Mouse (Mus musculus): Measurements from ENCODE around the gene Plxnd1. TPM values are rescaled to one million over a fixed set of nuclear protein-coding genes. Genes with fewer than 3 reads are reported as not detected.

Plxnd1 gene
- polyA plus RNA-seq, 1 experiment from 2014 or later = 6.5 TPM

DNA sequence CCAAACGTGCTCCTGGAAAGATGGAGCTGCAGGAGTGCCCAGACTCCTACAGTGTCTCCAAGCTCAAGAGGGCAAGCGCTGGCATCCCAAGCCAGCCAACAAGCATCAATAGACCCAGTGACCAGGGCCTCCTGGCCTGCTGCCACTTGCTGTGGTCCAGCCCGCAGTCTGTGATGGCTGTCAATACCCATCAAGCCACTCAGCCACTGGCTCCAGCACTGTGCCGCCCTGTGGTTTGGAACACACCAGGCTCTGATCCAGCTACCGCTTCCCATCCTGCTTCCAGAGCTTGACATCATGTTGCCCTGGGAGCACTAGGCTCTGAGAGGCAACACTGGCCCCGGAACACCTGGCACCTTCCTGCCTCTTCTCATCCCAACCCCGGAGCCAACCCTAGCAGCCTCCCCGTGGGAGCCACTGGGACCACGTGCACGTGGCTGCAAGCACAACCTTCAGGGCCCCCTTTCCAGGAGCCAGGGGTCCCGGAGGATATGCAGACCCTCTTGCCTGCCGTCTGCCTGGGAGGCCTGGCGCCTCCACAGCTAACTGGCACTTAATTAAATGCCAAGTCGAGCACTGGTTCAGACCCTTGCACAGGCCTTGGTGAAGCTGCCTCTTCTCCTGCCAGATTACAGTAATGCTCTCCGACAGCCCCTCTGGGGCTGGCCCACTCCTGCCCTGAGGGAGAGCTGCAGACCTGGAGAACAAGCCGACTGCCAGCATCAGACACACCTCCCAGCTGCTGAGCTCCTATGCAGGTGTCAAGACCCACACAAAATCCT lies 20.7 kb downstream of the Plxnd1 start:
- Histone ChIP-seq H3K4me3 (replicated peaks) (no peak overlapping the region), H3K27ac (peak overlapping the region; percentile 14; the same call in 1 of the 2 replicates), H3K9me3 (no peaks in the 10 kb centered on the region), H3K4me1 (replicated peaks) (peaks cover 26% of the 10 kb centered on the region), H3K27me3 (no peaks in the 10 kb centered on the region), H3K36me3 (no peaks in the 10 kb centered on the region), H3K9ac (replicated peaks) (no peak overlapping the region), H3K4me2 (replicated peaks) (no peak overlapping the region)
- 70% methylated on average over 16 of the region's 16 CpGs for WGBS
- no peak for ATAC-seq

DNA sequence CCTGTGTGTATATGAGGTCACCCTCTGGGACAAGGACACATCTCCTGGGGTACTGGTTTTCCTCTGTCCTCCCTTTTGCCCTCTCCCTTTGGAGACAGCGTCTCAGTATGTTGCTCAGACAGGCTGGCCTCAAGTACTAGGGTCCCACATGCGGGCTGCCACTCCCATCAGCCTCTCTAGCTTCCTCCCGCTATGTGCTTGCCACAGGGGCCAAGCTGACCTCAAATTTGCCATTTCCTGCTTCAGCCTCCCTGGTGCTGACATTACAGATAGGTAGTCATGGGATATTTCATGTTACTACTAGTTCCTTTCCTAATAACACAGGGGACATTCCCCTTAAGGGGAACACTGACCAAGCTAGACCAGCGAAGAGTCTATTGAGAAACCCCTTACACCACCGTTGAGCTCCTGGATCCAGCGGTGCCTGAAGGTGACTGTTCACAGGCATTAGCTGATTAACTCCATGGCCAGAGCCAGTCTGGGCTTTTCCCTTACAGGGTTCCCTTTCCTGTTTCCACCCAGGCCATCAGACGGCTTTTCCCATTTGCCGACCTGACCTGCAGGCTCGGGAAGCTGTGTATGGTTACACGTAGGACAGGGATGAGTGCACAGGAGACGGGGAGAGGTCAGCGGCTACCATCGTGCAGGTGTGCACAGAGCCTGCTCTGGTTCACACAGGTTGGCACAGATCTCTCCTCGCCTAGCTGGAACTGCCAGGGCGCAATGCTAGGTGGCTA lies 21.5 kb downstream of the Plxnd1 start:
- WGBS = 86% methylated on average over 15 of the region's 15 CpGs
- no peak overlapping the region for H3K27ac ChIP-seq
- no peak overlapping the region for H3K4me3 ChIP-seq (replicated peaks)
- H3K4me1 ChIP-seq (replicated peaks) = peaks cover 34% of the 10 kb centered on the region
- no peak overlapping the region for H3K4me2 ChIP-seq (replicated peaks)
- no peak overlapping the region for H3K9ac ChIP-seq (replicated peaks)
- no peaks in the 10 kb centered on the region for H3K36me3 ChIP-seq
- no peaks in the 10 kb centered on the region for H3K9me3 ChIP-seq
- ATAC-seq = no peak
- H3K27me3 ChIP-seq = no peaks in the 10 kb centered on the region

DNA sequence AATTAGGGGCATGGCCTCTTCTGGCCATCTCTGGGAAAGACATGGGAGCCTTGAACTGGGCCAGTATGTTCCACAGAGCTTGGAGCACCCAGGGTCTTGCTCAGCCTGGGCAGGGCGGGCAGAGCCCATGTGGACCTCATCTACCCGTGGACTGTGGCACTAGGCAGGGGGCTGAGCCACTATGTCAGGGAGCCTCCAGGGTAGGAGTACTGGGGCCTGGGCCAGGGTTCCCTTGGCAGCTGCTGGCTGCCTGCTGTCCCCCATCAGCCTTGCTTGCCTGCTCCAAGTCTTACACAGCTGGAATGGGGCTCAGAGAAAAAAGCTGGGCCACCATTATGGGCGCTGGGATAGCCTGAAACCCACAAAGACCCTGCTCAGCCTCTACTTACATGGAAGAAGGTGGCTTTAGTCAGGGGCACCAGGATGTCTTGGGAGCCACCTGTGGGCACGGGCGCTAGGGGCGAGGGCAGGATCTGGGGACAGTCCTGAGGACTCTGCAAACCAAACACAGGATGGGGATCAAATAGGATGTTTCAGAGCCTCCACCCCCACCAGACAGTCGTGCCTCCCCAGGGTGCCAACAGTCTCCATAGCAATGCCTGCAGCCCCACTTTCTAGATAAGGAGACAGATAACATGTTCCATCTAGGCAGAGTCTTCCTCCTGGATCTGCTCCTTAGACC lies 22.6 kb downstream of the Plxnd1 start:
- 74% methylated on average over 7 of the region's 7 CpGs for WGBS
- Histone ChIP-seq H3K27ac (peak overlapping the region; percentile 35; the same call in 1 of the 2 replicates), H3K36me3 (no peaks in the 10 kb centered on the region), H3K4me1 (replicated peaks) (peaks cover 40% of the 10 kb centered on the region), H3K9ac (replicated peaks) (no peak overlapping the region), H3K4me3 (replicated peaks) (no peak overlapping the region), H3K4me2 (replicated peaks) (no peak overlapping the region), H3K9me3 (no peaks in the 10 kb centered on the region), H3K27me3 (no peaks in the 10 kb centered on the region)
- ATAC-seq = peak; percentile 19; the same call in 1 of the 2 replicates

DNA sequence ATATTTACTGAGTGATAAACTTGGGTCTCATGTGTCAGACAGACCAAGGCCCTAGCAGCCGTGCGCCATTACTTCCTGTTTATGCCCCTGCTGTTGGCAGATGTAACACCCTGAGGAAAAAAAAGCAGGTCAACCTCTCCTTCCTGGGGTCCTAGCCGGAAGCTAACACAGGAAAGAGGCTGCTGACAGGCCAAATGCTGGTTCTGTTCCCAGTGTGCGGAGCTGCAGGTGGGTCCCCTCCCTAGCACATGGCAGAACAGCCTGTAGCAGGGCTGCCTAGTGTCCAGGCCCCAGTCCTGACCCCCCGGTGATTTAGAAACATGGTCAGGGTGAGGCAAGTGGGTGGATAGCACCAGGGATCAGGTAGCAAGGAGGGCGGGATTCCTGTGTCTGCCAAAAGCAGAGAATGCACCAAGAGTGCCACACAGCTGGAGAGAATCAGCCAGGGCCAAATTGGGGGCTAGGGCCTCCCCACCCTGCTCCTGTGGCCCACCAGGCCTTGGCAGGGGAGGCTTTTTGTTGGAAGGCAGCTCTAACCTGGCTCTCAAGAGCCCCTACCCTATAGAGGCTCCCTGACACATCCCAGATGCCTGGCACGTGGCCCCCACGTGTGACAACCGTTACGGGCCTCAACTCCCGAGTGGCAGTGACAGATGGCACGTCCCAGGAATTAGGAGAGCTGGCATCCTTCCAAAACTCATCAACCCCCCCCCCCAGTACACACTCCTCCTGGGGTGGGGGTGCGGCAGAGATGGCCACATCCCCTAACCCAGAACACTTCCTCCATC lies 23.3 kb downstream of the Plxnd1 start:
- ATAC-seq = peak; percentile 22; the same call in 1 of the 2 replicates
- no peak overlapping the region for H3K4me3 ChIP-seq (replicated peaks)
- H3K9ac ChIP-seq (replicated peaks) = no peak overlapping the region
- H3K4me2 ChIP-seq (replicated peaks) = no peak overlapping the region
- no peaks in the 10 kb centered on the region for H3K27me3 ChIP-seq
- 68% methylated on average over 13 of the region's 13 CpGs for WGBS
- no peaks in the 10 kb centered on the region for H3K36me3 ChIP-seq
- 0 out of 2 replicates have a peak overlapping the region, but pooled peaks have one; percentile 35 for H3K27ac ChIP-seq
- no peaks in the 10 kb centered on the region for H3K9me3 ChIP-seq
- H3K4me1 ChIP-seq (replicated peaks) = peaks cover 40% of the 10 kb centered on the region

DNA sequence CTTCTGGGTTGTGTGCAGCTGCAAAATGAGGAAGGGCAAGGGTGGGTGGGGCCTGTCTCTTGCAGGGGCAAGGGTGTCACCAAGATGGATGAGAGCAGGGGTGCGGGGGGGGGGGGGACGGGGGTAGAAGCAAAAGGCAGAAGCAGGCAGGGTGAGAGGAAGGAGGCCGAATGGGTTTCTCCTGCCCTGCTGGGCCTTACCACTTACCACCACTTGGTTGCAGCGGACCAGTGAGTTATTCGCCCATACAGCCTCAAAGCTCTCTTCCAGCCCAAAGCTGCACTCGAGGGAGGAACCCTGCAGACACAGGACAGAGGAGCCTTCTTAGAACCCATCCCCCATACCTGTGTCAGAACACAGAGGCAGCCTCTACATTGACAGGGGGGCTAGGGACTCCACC lies 24.9 kb downstream of the Plxnd1 start:
- peaks cover 40% of the 10 kb centered on the region for H3K4me1 ChIP-seq (replicated peaks)
- 53% methylated on average over 4 of the region's 6 CpGs for WGBS
- no peak overlapping the region for H3K4me3 ChIP-seq (replicated peaks)
- no peaks in the 10 kb centered on the region for H3K36me3 ChIP-seq
- no peaks in the 10 kb centered on the region for H3K27me3 ChIP-seq
- H3K9me3 ChIP-seq = no peaks in the 10 kb centered on the region
- no peak for ATAC-seq
- no peak overlapping the region for H3K4me2 ChIP-seq (replicated peaks)
- H3K27ac ChIP-seq = no peak overlapping the region
- no peak overlapping the region for H3K9ac ChIP-seq (replicated peaks)

DNA sequence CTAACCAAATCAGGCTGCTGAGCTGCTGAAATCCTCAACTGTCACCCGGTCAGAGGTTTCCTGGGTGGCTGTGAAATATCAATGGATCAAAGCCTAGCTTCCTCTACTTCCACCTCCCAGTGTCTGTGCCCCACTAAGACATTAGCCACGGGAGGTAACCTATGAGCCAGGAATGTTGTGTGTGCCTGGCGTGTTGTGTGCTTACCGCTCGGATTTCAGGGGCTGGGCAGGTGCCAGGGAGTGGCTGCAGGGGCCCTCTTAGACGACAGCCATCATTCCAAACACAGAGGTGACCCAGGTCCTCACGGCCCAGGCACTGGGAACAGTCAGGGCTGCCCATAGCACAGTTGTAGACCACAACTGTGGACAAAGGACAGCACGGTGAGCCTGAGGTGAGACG lies 25.7 kb downstream of the Plxnd1 start:
- no peak overlapping the region for H3K9ac ChIP-seq (replicated peaks)
- ATAC-seq = no peak
- no peak overlapping the region for H3K4me2 ChIP-seq (replicated peaks)
- no peaks in the 10 kb centered on the region for H3K36me3 ChIP-seq
- H3K27ac ChIP-seq = no peak overlapping the region
- no peaks in the 10 kb centered on the region for H3K27me3 ChIP-seq
- 73% methylated on average over 9 of the region's 9 CpGs for WGBS
- H3K4me3 ChIP-seq (replicated peaks) = no peak overlapping the region
- no peaks in the 10 kb centered on the region for H3K9me3 ChIP-seq
- peaks cover 35% of the 10 kb centered on the region for H3K4me1 ChIP-seq (replicated peaks)

DNA sequence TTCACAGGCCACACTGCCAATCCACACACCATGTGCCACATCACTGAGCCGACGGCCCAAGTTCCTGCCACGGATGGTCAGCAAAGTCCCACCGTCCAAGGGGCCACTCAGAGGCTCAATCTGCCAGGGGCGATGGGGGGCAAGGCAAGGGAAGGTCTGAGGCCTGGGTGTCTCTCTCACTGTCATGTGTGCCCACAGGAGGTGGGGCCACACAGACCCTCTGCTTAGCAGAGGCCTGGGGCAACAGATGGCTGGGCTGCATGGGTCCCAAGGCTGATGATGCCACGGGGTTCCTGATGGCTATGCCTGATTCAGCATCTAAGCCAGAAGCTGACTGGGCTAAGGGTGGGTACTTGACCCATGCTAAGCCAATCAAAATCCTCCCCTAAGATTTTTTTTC lies 26.1 kb downstream of the Plxnd1 start:
- Histone ChIP-seq H3K9ac (replicated peaks) (no peak overlapping the region), H3K9me3 (no peaks in the 10 kb centered on the region), H3K36me3 (no peaks in the 10 kb centered on the region), H3K4me3 (replicated peaks) (no peak overlapping the region), H3K27me3 (no peaks in the 10 kb centered on the region), H3K4me2 (replicated peaks) (no peak overlapping the region), H3K27ac (no peak overlapping the region), H3K4me1 (replicated peaks) (peaks cover 31% of the 10 kb centered on the region)
- ATAC-seq = peak; percentile 28; the same call in 1 of the 2 replicates
- 66% methylated on average over 6 of the region's 6 CpGs for WGBS

DNA sequence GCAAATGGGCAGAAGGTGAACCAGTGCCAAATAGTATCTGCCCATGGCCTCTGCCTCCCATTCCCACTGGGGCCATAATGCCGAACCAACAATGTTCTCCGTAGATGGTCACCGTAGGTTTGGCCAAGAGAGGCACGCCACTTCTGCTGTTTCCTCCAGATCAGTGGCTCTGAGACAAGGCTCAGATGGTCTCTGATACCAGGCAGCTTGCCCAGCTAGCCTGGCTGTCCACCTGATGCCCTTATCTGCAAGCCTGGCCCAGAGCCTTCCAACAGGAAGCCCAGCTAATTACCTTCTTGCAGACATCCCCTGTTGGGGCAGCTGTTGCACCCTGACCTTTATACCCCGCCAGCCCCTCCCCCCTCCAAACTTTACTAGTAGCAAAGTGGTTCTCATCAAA lies 26.7 kb downstream of the Plxnd1 start:
- ATAC-seq = no peak
- H3K9me3 ChIP-seq = no peaks in the 10 kb centered on the region
- no peak overlapping the region for H3K4me3 ChIP-seq (replicated peaks)
- no peak overlapping the region for H3K4me2 ChIP-seq (replicated peaks)
- H3K27me3 ChIP-seq = no peaks in the 10 kb centered on the region
- H3K36me3 ChIP-seq = no peaks in the 10 kb centered on the region
- no peak overlapping the region for H3K9ac ChIP-seq (replicated peaks)
- WGBS = 82% methylated on average over 5 of the region's 5 CpGs
- peaks cover 29% of the 10 kb centered on the region for H3K4me1 ChIP-seq (replicated peaks)
- H3K27ac ChIP-seq = no peak overlapping the region

DNA sequence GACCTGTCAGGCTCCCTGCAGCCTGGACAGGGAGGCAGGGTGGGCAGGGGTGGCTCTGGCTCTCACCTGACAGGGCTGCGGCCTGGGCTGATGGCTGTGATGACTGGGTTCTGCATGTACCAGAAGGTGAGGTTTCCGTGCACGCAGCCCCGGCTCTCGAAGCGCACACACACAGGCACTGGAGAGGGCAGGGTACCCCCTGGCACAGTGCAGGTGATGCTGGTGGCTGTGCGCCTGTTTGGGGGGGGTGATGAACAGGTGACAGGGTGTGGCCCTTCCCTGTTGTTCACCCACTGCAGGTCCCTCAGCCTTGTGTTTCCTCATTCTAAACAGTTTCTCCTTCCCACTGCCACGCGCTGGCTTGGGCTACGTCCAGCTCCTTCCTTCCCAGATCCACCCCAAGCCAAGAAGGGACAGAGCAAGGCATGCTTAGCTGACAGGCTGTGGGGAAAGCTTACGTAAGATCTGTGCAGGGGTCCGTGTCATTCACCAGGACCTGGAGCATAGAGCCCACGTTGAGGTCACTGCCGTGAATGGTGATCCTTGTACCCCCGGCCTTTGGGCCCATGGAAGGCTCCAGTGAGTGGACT lies 27.4 kb downstream of the Plxnd1 start:
- no peak for ATAC-seq

DNA sequence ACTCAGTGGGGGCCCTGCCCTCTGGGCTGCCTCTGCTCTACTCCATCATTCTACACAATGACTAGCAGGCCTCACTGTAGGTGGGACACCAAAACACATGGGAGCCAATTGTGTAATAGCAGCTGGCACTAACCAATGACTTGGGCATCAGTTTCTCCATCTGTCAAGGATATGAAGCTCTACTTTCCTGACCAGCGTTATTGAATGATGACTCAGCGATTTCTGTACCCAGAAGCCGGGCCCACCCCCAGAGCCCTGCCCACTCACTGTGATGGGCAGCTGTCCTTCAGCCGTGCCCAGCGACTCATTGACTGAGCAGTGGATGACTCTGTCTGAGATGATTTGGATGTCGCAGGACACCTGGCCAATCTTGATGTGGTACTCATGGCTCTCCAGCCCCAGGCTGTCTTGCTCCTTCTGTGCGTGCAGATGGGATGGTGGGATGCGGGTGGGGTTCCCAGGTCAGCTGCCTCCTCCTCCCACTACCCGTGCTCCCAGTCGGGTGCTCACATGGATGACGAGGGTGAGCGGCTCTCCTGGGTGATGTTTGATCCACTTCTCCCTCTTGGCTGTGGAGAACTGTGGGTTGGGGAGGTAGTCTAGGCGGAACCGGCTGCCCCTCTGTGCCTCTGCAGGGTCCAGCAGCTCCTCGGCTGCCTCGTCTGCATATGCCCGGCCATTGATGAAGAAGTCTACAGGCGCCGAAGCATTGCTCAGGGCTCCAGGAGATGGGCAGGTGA lies 28.4 kb downstream of the Plxnd1 start:
- Histone ChIP-seq H3K4me1 (replicated peaks) (peaks cover 16% of the 10 kb centered on the region), H3K9me3 (no peaks in the 10 kb centered on the region), H3K36me3 (no peaks in the 10 kb centered on the region), H3K9ac (replicated peaks) (no peak overlapping the region), H3K27me3 (no peaks in the 10 kb centered on the region), H3K4me3 (replicated peaks) (no peak overlapping the region), H3K4me2 (replicated peaks) (no peak overlapping the region), H3K27ac (no peak overlapping the region)
- 93% methylated on average over 19 of the region's 19 CpGs for WGBS
- ATAC-seq = no peak

More for the DNA sequence above, 27.4 kb downstream of the Plxnd1 start:
- Histone ChIP-seq H3K9me3 (no peaks in the 10 kb centered on the region), H3K4me2 (replicated peaks) (no peak overlapping the region), H3K36me3 (no peaks in the 10 kb centered on the region), H3K4me3 (replicated peaks) (no peak overlapping the region), H3K27me3 (no peaks in the 10 kb centered on the region), H3K4me1 (replicated peaks) (peaks cover 26% of the 10 kb centered on the region), H3K9ac (replicated peaks) (no peak overlapping the region), H3K27ac (no peak overlapping the region)
- 91% methylated on average over 15 of the region's 15 CpGs for WGBS

DNA sequence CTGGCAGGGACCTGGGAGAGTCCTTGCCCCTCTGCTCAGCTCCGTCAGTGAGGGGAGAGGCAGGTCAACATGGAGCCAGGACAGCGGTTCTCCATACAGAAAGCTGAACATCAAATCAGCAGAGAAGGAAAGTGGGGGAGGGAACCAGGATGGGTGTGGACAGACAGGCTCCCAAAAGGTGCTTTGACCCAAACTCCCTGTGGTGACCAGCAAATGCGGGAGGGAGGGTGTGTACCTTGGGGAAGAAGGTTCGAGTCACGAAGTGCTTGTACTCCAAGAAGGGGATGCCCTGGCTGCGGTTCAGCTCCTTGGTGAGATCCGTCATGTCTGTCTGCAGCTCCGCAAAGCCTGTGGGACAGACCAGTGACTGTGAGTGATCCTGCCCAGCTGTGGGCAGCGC lies 31.1 kb downstream of the Plxnd1 start:
- Histone ChIP-seq H3K27ac (no peak overlapping the region), H3K9ac (replicated peaks) (no peak overlapping the region), H3K9me3 (no peaks in the 10 kb centered on the region), H3K4me2 (replicated peaks) (no peak overlapping the region), H3K4me1 (replicated peaks) (peaks cover 10% of the 10 kb centered on the region), H3K36me3 (no peaks in the 10 kb centered on the region), H3K27me3 (no peaks in the 10 kb centered on the region), H3K4me3 (replicated peaks) (no peak overlapping the region)
- WGBS = 81% methylated on average over 9 of the region's 9 CpGs
- no peak for ATAC-seq

Measured in midbrain, embryonic 13.5 days (tissue).